ENCODE assay signal across 8 mouse cellular contexts in genomic region chr5:140508686-140509085, GRCm38 (mm10). TPM values are rescaled to one million over a fixed set of nuclear protein-coding genes. Genes with fewer than 3 reads are reported as not detected.
DNase-seq lines count a peak whose midpoint lies in the region; ATAC-seq and TF ChIP-seq lines count a peak whose summit lies in the region.

No protein-coding gene starts in this region.

- H3K36me3 ChIP-seq in thymus, adult 2 months (ENCODE audit: control insufficient read depth, insufficient read depth, low read length) = no peaks in the 10 kb centered on the region
- no peaks in the 10 kb centered on the region for H3K36me3 ChIP-seq in liver, embryonic 15.5 days (replicated peaks)
- no peaks in the 10 kb centered on the region for H3K36me3 ChIP-seq in stomach, embryonic 16.5 days (ENCODE audit: control insufficient read depth, insufficient read depth, low read length)

- H3K9me3 ChIP-seq in liver, embryonic 15.5 days (replicated peaks) = no peaks in the 10 kb centered on the region
- H3K9me3 ChIP-seq in stomach, embryonic 16.5 days (replicated peaks; ENCODE audit: control insufficient read depth, low read length) = no peaks in the 10 kb centered on the region

- peak; percentile 44 for DNase-seq in adrenal gland, adult 2 months
- DNase-seq in adrenal gland, adult 18-20 months (ENCODE audit: low spot score in 2 of 2) = no peak
- DNase-seq in thymus, postnatal 0 days (ENCODE audit: low spot score) = peak; percentile 12
- DNase-seq in thymus, adult 2 months = no peak
- no peak for DNase-seq in left cerebral cortex, postnatal 36 days (ENCODE audit: low spot score in 2 of 2)
- no peak for DNase-seq in ovary, postnatal 14 days (ENCODE audit: low spot score)

- intact Hi-C loops in left cerebral cortex, postnatal 36 days (cut with DNase I) = loop anchor here (10.0 kb wide), 1 partner anchor 94 kb away; the partner anchor contains the start of gene Eif3b

- peak overlapping the region; percentile 84 for H3K4me2 ChIP-seq in liver, embryonic 15.5 days
- H3K4me2 ChIP-seq in stomach, embryonic 16.5 days (ENCODE audit: low read depth, low read length) = peak overlapping the region; percentile 23; the same call in 1 of the 2 replicates

- H3K4me1 ChIP-seq in thymus, adult 2 months (replicated peaks; ENCODE audit: control insufficient read depth, insufficient read depth, low read length) = peaks cover 59% of the 10 kb centered on the region
- peaks cover 65% of the 10 kb centered on the region for H3K4me1 ChIP-seq in liver, embryonic 15.5 days (replicated peaks)
- peaks cover 26% of the 10 kb centered on the region for H3K4me1 ChIP-seq in stomach, embryonic 16.5 days (ENCODE audit: control insufficient read depth, insufficient read depth, low read length)

- H3K9ac ChIP-seq in liver, embryonic 15.5 days = no peak overlapping the region; the same call in 1 of the 2 replicates
- peak overlapping the region; percentile 19; the same call in 1 of the 2 replicates for H3K9ac ChIP-seq in stomach, embryonic 16.5 days (ENCODE audit: low read length)

- TF ChIP-seq POLR2A in thymus, adult 2 months (IDR thresholded peaks at IDR 0.05; ENCODE audit: control insufficient read depth, extremely low read depth, insufficient read depth, low read length, poor library complexity) = no peak

- no peaks in the 10 kb centered on the region for H3K27me3 ChIP-seq in thymus, adult 2 months (ENCODE audit: control insufficient read depth, insufficient read depth, low read length)
- H3K27me3 ChIP-seq in liver, embryonic 15.5 days = no peaks in the 10 kb centered on the region
- no peaks in the 10 kb centered on the region for H3K27me3 ChIP-seq in stomach, embryonic 16.5 days (ENCODE audit: control insufficient read depth, insufficient read depth, low read length)

- H3K27ac ChIP-seq in thymus, adult 2 months (ENCODE audit: control insufficient read depth, insufficient read depth, low read length) = no peak overlapping the region
- peak overlapping the region; percentile 68 for H3K27ac ChIP-seq in liver, embryonic 15.5 days (replicated peaks)
- peak overlapping the region; percentile 32 for H3K27ac ChIP-seq in stomach, embryonic 16.5 days (ENCODE audit: low read length)

- no peak for TF ChIP-seq CTCF in thymus, adult 2 months (IDR thresholded peaks at IDR 0.05; ENCODE audit: borderline replicate concordance, control insufficient read depth, extremely low read depth, insufficient read depth, low read length, poor library complexity)

- no peak overlapping the region for H3K4me3 ChIP-seq in thymus, adult 2 months (ENCODE audit: control insufficient read depth, insufficient read depth, low read length)
- H3K4me3 ChIP-seq in liver, embryonic 15.5 days (replicated peaks) = peak overlapping the region; percentile 15
- no peak overlapping the region for H3K4me3 ChIP-seq in stomach, embryonic 16.5 days (replicated peaks; ENCODE audit: low read length)

- WGBS in thymus, adult 2 months = 25% methylated on average over 8 of the region's 8 CpGs
- WGBS in liver, embryonic 15.5 days (ENCODE audit: insufficient replicate concordance) = 18% methylated on average over 8 of the region's 8 CpGs
- WGBS in stomach, embryonic 16.5 days = 38% methylated on average over 8 of the region's 8 CpGs

- no peak for ATAC-seq in liver, embryonic 15.5 days (ENCODE audit: insufficient read depth)
- no peak for ATAC-seq in stomach, embryonic 16.5 days (ENCODE audit: insufficient read depth, low FRiP score)

RNA-seq across cellular contexts. Expression of gene Chst12, which starts 3.3 kb away (rescaled TPM):
- total RNA-seq in adrenal gland, adult 2 months (2021) = 10 to 100 TPM in 1 of 2 experiments, 1 to 10 TPM in 1; 9.7 to 17.4 TPM
- 16.6 and 16.7 TPM in 2 replicates for polyA plus RNA-seq in adrenal gland, adult 2 months (2012; rRNA removed)
- total RNA-seq in adrenal gland, adult 18-20 months (2021) = 10 to 100 TPM in 1 of 2 experiments, 1 to 10 TPM in 1; 6.3 to 10.6 TPM
- 14.7 and 17.5 TPM in 2 replicates for polyA plus RNA-seq in thymus, postnatal 0 days (2015; fragmentation: Nextera tagmentation; extraction: Ambion mirVana)
- 24.0 and 28.7 TPM in 2 replicates for polyA plus RNA-seq in thymus, adult 2 months (2012; rRNA removed)
- 8.9 and 10.4 TPM in 2 replicates for polyA plus RNA-seq in liver, embryonic 15.5 days (2015; fragmentation: Nextera tagmentation; extraction: Ambion mirVana)
- 22.6 and 27.4 TPM in 2 replicates for polyA plus RNA-seq in stomach, embryonic 16.5 days (2015; fragmentation: Nextera tagmentation; extraction: Ambion mirVana)
- total RNA-seq in left cerebral cortex, postnatal 36 days (2021) = 10 to 100 TPM; 19.9 to 20.2 TPM

RNA-seq across cellular contexts. Expression of gene Grifin, which starts 56.2 kb away (rescaled TPM):
- not detected for total RNA-seq in adrenal gland, adult 2 months (2021)
- polyA plus RNA-seq in adrenal gland, adult 2 months (2012; rRNA removed) = not detected in 2 replicates
- total RNA-seq in adrenal gland, adult 18-20 months (2021) = not detected
- polyA plus RNA-seq in thymus, postnatal 0 days (2015; fragmentation: Nextera tagmentation; extraction: Ambion mirVana) = 13.1 and 21.2 TPM in 2 replicates
- 2.7 TPM in 2 replicates for polyA plus RNA-seq in thymus, adult 2 months (2012; rRNA removed)
- polyA plus RNA-seq in liver, embryonic 15.5 days (2015; fragmentation: Nextera tagmentation; extraction: Ambion mirVana) = 1.4 and 1.9 TPM in 2 replicates
- polyA plus RNA-seq in stomach, embryonic 16.5 days (2015; fragmentation: Nextera tagmentation; extraction: Ambion mirVana) = 0.71 TPM in 1 of 2 replicates, not detected in the other
- under 1 TPM in 1 of 2 experiments, not detected in 1; 0.94 TPM for total RNA-seq in left cerebral cortex, postnatal 36 days (2021)

Comparison
In these comparisons a context has a peak if more than half of its experiments do, and no peak if none do; other contexts are left out.
1. DNase-seq: peak in adrenal gland, adult 2 months (single experiment) and thymus, postnatal 0 days (single experiment); none in adrenal gland, adult 18-20 months (0 of 2), thymus, adult 2 months (single experiment), left cerebral cortex, postnatal 36 days (0 of 2) and ovary, postnatal 14 days (single experiment).